Mouse (Mus musculus): ENCODE measurements around the gene Lrrc56.

Lrrc56 gene

DNA sequence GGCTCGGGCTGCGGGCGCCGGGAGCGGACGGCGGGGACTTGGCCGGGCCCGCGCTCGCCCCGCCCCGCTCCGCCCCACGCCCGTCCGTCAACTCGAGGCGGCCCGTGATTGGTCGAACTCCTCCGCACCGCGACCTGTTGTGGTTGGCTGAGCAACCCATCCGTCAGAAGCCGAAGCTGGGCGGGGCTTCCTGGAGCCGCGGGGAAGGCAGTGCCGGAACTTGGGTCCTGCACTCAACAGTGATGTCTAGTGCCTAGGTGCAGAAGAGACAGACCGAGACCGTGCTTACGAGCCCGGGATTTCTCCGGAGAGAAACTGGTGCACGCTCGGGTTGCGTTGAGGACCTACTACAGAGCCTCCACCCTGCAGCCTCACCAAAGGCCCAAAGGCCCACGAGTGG, at the start of gene Lrrc56, which contains the start of gene Hras:
Lrrc56 (plus strand) TSS at position 210 of the 400 bp plus-strand sequence.
Hras (minus strand) TSS at position 58 of the 400 bp plus-strand sequence.
- DNase-seq (ENCODE audit: extremely low read depth, insufficient read length, low spot score): peak; percentile 95

DNA sequence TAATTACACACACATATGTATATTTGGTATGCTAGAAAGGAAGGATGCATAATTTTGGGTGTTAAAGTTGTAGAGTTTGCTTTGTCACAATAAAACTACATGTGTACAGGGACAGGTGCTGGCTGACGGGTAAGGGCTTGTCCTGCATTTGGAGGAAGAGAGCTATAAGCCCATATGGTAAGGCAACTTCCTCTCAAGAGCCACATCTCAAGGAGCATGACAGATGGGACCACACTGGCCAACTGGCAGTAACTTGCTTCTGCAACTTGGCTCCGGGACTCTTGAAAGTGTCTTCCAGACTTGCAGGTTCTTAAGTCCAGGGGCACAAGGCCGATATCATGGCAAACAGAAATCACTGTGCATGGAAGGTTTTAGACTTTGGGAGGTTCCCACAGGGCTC, 49.3 kb upstream of the Lrrc56 start:
- no peak for DNase-seq (ENCODE audit: extremely low read depth, insufficient read length, low spot score)

- DNase-seq (ENCODE audit: extremely low read depth, insufficient read length, low spot score): no peak
Observed at GRCm38 (mm10) chr7:141145403-141145802, 48.6 kb upstream of the Lrrc56 start.

GRCm38 (mm10) chr7:141146043-141146595, 47.8 kb upstream of the Lrrc56 start:
- no peak for DNase-seq (ENCODE audit: extremely low read depth, insufficient read length, low spot score)

DNA sequence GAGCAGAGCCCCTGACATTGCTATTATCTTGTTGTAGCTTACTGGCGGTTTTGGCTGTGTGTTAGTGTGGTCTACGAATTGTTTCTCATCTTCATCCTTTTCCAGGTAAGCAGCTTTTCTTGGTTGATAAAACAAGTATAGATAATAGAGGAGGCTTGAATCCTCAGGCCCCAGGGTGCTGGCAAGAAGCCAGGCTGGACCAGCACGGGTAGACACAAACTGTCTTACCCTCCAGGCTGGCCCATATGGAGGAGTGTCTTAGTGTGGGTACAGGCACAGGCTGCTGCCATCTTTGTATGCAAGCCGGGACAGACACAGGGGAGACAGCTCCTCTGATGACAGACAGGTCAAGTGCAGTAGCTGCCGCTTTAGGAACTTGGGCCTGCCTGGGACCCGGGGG, 46.9 kb upstream of the Lrrc56 start:
- DNase-seq (ENCODE audit: extremely low read depth, insufficient read length, low spot score): no peak

- DNase-seq (ENCODE audit: extremely low read depth, insufficient read length, low spot score): no peak
Observed at GRCm38 (mm10) chr7:141148639-141149038, 45.3 kb upstream of the Lrrc56 start.

DNA sequence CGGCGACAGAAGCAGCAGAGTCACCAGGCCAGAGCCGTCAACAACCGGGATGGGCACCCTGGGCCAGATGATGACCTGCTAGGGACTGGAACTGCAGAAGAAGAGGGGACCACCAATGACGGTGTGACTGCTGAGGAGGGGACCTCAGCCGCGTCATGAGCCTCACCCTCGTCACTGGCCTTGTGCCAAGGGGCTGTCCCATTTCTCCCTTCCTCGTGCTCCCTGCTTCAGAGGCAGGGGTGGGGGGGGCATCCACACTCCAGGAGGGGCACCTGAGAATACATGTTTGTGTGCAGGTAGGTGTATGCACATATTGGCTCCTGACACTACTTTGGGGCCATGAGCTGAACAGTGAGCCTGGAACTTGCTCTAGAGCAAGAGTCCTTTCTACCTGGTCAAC, 38.6 kb upstream of the Lrrc56 start:
- DNase-seq (ENCODE audit: extremely low read depth, insufficient read length, low spot score): no peak

GRCm38 (mm10) chr7:141164397-141164796, 29.6 kb upstream of the Lrrc56 start:
- no peak for DNase-seq (ENCODE audit: extremely low read depth, insufficient read length, low spot score)

- DNase-seq (ENCODE audit: extremely low read depth, insufficient read length, low spot score): peak; percentile 79
Observed at GRCm38 (mm10) chr7:141164850-141165249, 29.1 kb upstream of the Lrrc56 start.

DNA sequence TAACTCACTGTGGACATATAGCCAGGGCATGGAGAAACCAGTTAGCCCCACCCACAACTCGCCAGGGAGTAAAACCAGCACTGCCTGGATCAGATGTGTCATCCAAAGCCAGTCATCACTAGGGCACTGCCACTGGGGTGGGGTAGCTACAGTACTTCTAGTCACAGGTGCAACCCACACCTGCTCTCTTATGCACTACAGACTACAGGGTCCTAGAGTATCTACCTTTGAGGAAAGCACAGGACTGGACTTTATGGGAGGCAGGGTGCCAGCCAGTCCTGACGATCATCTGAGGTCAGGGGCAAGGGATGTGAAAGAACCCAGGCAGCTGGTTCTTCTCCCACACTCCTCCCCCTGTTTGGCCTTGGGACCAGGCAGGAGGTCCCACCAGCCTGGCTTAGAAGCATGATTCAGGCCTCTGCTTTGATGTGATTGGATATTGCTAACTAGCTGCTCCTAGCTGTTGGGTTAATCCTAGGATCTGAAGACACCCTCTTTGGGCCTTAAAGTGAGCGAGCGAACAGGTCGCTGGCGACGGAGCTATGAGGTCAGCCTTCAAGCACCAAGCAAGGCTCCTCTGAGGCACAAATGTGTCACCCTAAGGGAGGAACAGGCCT, 25.9 kb upstream of the Lrrc56 start:
- peak; percentile 49 for DNase-seq (ENCODE audit: extremely low read depth, insufficient read length, low spot score)

GRCm38 (mm10) chr7:141168518-141168953, 25.4 kb upstream of the Lrrc56 start:
- DNase-seq (ENCODE audit: extremely low read depth, insufficient read length, low spot score): peak; percentile 84

DNA sequence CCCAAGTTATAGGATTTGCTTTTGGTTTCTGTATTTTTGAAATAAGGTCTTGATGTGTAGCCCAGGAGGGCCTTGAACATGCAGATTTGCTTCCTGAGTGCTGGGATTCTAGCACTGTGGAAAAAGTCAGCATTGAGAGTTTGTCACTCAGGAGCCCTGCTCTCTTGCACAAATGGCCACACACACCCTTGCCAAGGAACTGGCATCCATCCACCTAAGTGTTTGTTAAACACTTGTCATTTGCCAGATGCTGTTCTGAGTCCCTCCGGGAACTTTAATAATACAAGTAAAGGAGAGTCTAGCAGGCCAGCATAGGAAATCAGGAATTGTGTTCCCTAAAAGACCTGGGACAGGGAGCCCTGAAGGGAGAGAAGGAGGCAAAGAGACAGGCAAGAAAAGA, 24.7 kb upstream of the Lrrc56 start:
- DNase-seq (ENCODE audit: extremely low read depth, insufficient read length, low spot score): no peak

GRCm38 (mm10) chr7:141169866-141170265, 24.1 kb upstream of the Lrrc56 start:
- DNase-seq (ENCODE audit: extremely low read depth, insufficient read length, low spot score): no peak

- peak; percentile 94 for DNase-seq (ENCODE audit: extremely low read depth, insufficient read length, low spot score)
Observed at GRCm38 (mm10) chr7:141172116-141173006, 21.6 kb upstream of the Lrrc56 start, which contains the start of gene Rnh1. Rnh1 (minus strand) TSS chr7:141172857.

DNA sequence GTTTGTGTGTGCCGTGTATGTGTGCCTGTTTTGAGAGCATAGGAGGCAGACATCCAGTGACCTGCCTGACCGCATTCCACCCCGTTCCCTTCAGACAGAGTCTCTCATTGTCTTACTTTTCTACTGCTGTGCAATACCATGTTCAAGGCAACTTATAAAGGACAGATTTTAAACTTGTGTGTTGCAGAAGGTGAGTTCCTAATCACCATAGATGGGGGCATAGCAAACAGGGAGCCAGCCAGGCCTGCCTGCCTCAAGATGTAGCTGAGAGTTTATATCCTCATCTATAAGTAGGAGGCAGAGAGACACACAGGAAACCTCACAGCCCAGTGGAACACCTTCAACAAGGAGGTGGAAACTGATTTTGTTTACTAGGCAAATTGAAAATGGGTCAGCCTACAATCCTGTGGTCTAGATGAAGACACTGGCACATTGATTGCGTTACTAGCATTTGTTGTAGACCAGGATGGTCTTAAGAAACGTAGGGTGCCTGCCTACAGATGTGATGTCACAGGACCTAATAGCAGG, 20.6 kb upstream of the Lrrc56 start:
- no peak for DNase-seq (ENCODE audit: extremely low read depth, insufficient read length, low spot score)

GRCm38 (mm10) chr7:141175068-141175467, 18.9 kb upstream of the Lrrc56 start:
- DNase-seq (ENCODE audit: extremely low read depth, insufficient read length, low spot score): no peak

- DNase-seq (ENCODE audit: extremely low read depth, insufficient read length, low spot score): no peak
Observed at GRCm38 (mm10) chr7:141176173-141176572, 17.8 kb upstream of the Lrrc56 start.

DNA sequence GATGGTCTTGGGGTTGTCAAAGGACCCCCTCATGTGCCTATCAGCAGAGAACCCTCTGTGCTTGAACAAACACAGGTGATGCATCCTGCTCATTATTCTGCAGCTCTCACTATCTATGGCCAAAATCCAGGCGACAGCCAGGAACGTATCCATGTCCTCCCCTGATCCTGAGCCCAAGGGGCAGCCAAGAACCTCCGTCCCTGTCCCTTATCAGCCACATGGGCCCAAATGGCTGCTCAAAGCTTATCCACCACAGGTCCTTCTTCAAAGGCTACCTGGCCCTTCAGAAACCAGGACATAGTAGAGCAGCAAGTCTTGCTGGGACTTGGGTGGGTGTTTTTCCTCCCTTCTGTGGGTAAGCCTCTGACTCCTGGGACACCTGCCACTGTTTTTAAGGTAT, 5.8 kb upstream of the Lrrc56 start:
- DNase-seq (ENCODE audit: extremely low read depth, insufficient read length, low spot score): no peak

- no peak for DNase-seq (ENCODE audit: extremely low read depth, insufficient read length, low spot score)
Observed at GRCm38 (mm10) chr7:141188733-141189132, 5.2 kb upstream of the Lrrc56 start.

DNA sequence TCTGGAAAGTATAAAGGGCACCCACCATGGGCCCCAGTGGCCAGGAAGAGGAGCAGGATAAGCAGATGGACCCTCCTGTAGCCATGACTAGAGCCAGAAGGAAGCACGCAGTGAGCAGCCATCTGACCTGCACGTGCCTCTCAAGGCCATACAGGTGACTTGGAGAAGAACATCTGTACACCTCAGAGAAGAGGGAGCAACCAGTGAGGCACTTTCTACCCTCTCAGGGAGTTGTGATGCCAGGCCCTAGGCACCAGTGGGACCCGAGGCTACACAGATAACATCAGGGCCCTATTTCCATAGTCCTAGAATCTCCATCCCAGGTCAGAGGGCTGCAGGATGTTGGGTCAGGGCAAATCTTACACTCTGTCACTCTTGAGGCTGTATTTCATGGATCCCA, 3.7 kb upstream of the Lrrc56 start:
- no peak for DNase-seq (ENCODE audit: extremely low read depth, insufficient read length, low spot score)

GRCm38 (mm10) chr7:141191036-141191435, 2.9 kb upstream of the Lrrc56 start:
- DNase-seq (ENCODE audit: extremely low read depth, insufficient read length, low spot score): peak; percentile 98

Data from 3134 (cell line).